Mouse (Mus musculus): ENCODE results near the gene Cdk5r2. TPM values are rescaled to one million over a fixed set of nuclear protein-coding genes. Genes with fewer than 3 reads are reported as not detected.

Cdk5r2 gene
- polyA plus RNA-seq (2014; fragmentation: Illumina TruSeq; extraction: RNeasy Lipid Tissue Mini Kit (QIAGEN cat#74804); ENCODE audit: low read depth, low replicate concordance): not detected

GRCm38 (mm10) chr1:74854306-74855056 lies at the start of gene Cdk5r2:
Gene Cdk5r2, plus strand, starts transcription at chr1:74854934.

DNA sequence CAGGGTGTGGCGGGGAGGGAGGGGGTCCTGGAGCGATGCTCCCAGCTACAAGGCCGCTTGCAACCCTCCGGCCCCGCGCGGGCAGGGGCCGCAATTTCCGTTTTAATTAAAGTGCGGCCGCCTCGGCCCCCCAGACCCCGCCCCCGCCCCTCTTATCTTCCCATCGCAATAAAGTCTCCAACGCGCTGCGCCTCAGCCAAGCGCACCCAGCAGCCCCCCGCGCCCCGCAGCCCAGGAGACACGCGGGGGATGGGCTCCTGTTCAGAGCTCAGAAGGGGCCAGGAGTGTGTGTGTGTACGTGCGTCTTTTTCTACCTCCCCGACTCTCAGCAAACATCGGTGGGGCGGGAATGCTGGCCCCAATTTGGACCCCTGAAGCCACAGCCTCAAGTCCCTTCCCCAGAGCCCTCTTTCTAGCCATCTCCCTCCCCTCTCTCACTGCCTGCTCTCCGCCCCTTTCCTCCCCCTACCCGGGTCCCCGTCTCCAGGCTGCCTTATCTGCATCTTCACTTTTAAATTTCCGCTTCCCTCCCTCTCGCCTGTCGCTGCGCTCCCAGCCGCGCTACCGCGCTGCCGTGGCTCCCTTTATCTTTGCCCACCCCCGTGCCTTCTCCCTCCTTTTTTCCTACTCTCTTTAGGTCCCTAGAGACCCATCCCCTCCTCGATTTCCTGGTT lies 30.8 kb downstream of the Cdk5r2 start, which contains the start of gene Fev:
TSS of gene Fev (minus strand) at position 51 of the 674 bp plus-strand sequence.

GRCm38 (mm10) chr1:74893134-74893855 lies 38.6 kb downstream of the Cdk5r2 start, which contains the start of gene Cryba2:
Gene Cryba2, minus strand, starts transcription at chr1:74893143.

Other genes starting within 250 kb of the Cdk5r2 start
- 26.8 TPM for gene Ttll4, start 193.2 kb upstream of the Cdk5r2 start, polyA plus RNA-seq (2014; fragmentation: Illumina TruSeq; extraction: RNeasy Lipid Tissue Mini Kit (QIAGEN cat#74804); ENCODE audit: low read depth, low replicate concordance)
- 8.6 TPM for gene Cyp27a1, start 141.4 kb upstream of the Cdk5r2 start, polyA plus RNA-seq (2014; fragmentation: Illumina TruSeq; extraction: RNeasy Lipid Tissue Mini Kit (QIAGEN cat#74804); ENCODE audit: low read depth, low replicate concordance)
- gene Prkag3, start 105.7 kb upstream of the Cdk5r2 start, polyA plus RNA-seq (2014; fragmentation: Illumina TruSeq; extraction: RNeasy Lipid Tissue Mini Kit (QIAGEN cat#74804); ENCODE audit: low read depth, low replicate concordance): not detected
- not detected for gene Wnt6, start 83.0 kb upstream of the Cdk5r2 start, polyA plus RNA-seq (2014; fragmentation: Illumina TruSeq; extraction: RNeasy Lipid Tissue Mini Kit (QIAGEN cat#74804); ENCODE audit: low read depth, low replicate concordance)
- gene Wnt10a, start 63.4 kb upstream of the Cdk5r2 start, polyA plus RNA-seq (2014; fragmentation: Illumina TruSeq; extraction: RNeasy Lipid Tissue Mini Kit (QIAGEN cat#74804); ENCODE audit: low read depth, low replicate concordance): not detected
- 1.1 TPM for gene Fev, start 30.5 kb downstream of the Cdk5r2 start, polyA plus RNA-seq (2014; fragmentation: Illumina TruSeq; extraction: RNeasy Lipid Tissue Mini Kit (QIAGEN cat#74804); ENCODE audit: low read depth, low replicate concordance)
- not detected for gene Cryba2, start 38.2 kb downstream of the Cdk5r2 start, polyA plus RNA-seq (2014; fragmentation: Illumina TruSeq; extraction: RNeasy Lipid Tissue Mini Kit (QIAGEN cat#74804); ENCODE audit: low read depth, low replicate concordance)
- 0.13 TPM for gene Cfap65, start 80.7 kb downstream of the Cdk5r2 start, polyA plus RNA-seq (2014; fragmentation: Illumina TruSeq; extraction: RNeasy Lipid Tissue Mini Kit (QIAGEN cat#74804); ENCODE audit: low read depth, low replicate concordance)
- gene Ihh, start 96.7 kb downstream of the Cdk5r2 start, polyA plus RNA-seq (2014; fragmentation: Illumina TruSeq; extraction: RNeasy Lipid Tissue Mini Kit (QIAGEN cat#74804); ENCODE audit: low read depth, low replicate concordance): 0.85 TPM

Data from sigmoid colon, adult 10 weeks (tissue).